Mouse (Mus musculus) adrenal gland, postnatal 36 days (tissue): ENCODE measurements around the gene Rbbp8nl. TPM values are rescaled to one million over a fixed set of nuclear protein-coding genes. Genes with fewer than 3 reads are reported as not detected.

Experiments used
- DNase-seq, 2 experiments: peaks; one replicate each; pipeline ENCODE4 v3.0.0; 2021; ENCODE audit warnings: mixed read lengths in 1 of 2
- microRNA-seq: library from miRNA; unstranded; fragments of <30 nt; microRNA quantifications from one replicate; pipeline ENCODE4 v1.2.0, GENCODE M21; 2021
- total RNA-seq, 2 experiments: library from RNA; stranded (reverse); gene quantifications; 2 replicates each; pipeline ENCODE4 v1.2.3; 2021

Gene Rbbp8nl
- total RNA-seq, 2 experiments from 2014 or later, result not detected

GRCm38 (mm10) chr2:180229129-180229528, 60.5 kb downstream of the Rbbp8nl start:
- DNase-seq, result no peak

GRCm38 (mm10) chr2:180228592-180228991, 61.1 kb downstream of the Rbbp8nl start:
- peak; percentile 92 to 93 for DNase-seq

- DNase-seq, result peak; percentile 33 to 35
Measured at GRCm38 (mm10) chr2:180228060-180228458, 61.6 kb downstream of the Rbbp8nl start.

Small RNA genes within 50 kb of the gene (microRNA-seq; reads per million reads assigned to microRNA genes)
- gene Mir3091, result not detected

Other genes starting within 250 kb of the Rbbp8nl start
- 100 to 1,000 TPM; 246 to 260 TPM for gene Psma7, start 247.4 kb downstream of the Rbbp8nl start, total RNA-seq
- 10 to 100 TPM; 10.1 to 10.3 TPM for gene Ss18l1, start 247.4 kb downstream of the Rbbp8nl start, total RNA-seq
- 10 to 100 TPM; 15.9 to 17.4 TPM for gene Mtg2, start 219.3 kb downstream of the Rbbp8nl start, total RNA-seq
- gene Hrh3, start 185.4 kb downstream of the Rbbp8nl start, total RNA-seq, result under 1 TPM in 1 of 2 experiments, not detected in 1; 0.13 TPM
- 10 to 100 TPM; 37.8 to 44.3 TPM for gene Osbpl2, start 170.6 kb downstream of the Rbbp8nl start, total RNA-seq
- 100 to 1,000 TPM; 148 to 182 TPM for gene Adrm1, start 118.4 kb downstream of the Rbbp8nl start, total RNA-seq
- 10 to 100 TPM; 25.7 to 74.5 TPM for gene Lama5, start 64.0 kb downstream of the Rbbp8nl start, total RNA-seq
- gene Rps21, start 32.5 kb downstream of the Rbbp8nl start, total RNA-seq, result 100 to 1,000 TPM; 736 to 838 TPM
- 10 to 100 TPM; 14.0 to 14.2 TPM for gene Cables2, start 16.4 kb downstream of the Rbbp8nl start, total RNA-seq
- under 1 TPM in 1 of 2 experiments, not detected in 1; 0.10 TPM for gene Gata5, start 44.8 kb upstream of the Rbbp8nl start, total RNA-seq
- gene Slco4a1, start 166.4 kb upstream of the Rbbp8nl start, total RNA-seq, result 1 to 10 TPM in 1 of 2 experiments, under 1 TPM in 1; 0.70 to 1.5 TPM
- gene Ntsr1, start 210.1 kb upstream of the Rbbp8nl start, total RNA-seq, result not detected